Mouse (Mus musculus) layer of hippocampus, postnatal 36 days (tissue): ENCODE results near the gene Rassf1. TPM values are rescaled to one million over a fixed set of nuclear protein-coding genes. Genes with fewer than 3 reads are reported as not detected.
"Not testable (repeated sequence)": the region's sequence is repeated elsewhere in the genome, so short reads cannot be mapped to it uniquely, and the experiment has no call there.

Experiments
- DNase-seq, 2 experiments: peaks; one replicate each; pipeline ENCODE4 v3.0.0; 2022
- total RNA-seq, 2 experiments: library from RNA; stranded (reverse); gene quantifications; 2 replicates each; pipeline ENCODE4 v1.2.3; 2021

Gene Rassf1
- total RNA-seq, 2 experiments from 2014 or later: 15.8 TPM

DNA sequence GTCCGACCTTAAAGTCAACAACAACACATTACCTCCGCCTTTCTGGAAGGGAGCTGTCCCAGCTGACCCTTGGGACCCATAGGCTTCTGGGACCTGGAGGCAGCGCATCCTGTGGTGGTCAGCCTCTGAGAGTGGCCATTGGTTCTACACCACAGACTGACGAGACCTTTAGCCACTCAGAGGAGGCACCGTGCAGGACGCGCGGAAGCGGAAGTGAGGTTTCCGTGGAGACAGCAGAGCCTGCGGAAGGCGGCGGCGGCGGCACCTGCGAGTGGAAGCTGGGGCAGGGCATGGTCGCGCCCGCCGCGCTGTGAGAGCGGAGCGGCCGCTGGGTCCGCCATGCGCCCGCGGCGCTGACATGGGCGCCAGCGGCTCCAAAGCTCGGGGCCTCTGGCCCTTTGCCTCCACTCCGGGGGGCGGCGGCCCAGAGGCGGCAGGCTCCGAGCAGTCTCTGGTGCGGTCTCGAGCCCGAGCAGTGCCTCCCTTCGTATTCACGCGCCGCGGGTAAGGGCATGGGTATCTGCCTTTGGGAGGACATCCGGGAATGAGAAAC is 11.8 kb downstream of the Rassf1 start, which contains the start of gene Tusc2:
TSS of gene Tusc2 (plus strand) at position 227 of the 553 bp plus-strand sequence.
- DNase-seq: peak; percentile 94 to 95

- not testable (repeated sequence) for DNase-seq
Measured at GRCm38 (mm10) chr9:107565556-107565955, 14.2 kb downstream of the Rassf1 start.

- peak in 1 of 2 experiments; percentile 55 for DNase-seq
Measured at GRCm38 (mm10) chr9:107566041-107566709, 14.8 kb downstream of the Rassf1 start.

DNA sequence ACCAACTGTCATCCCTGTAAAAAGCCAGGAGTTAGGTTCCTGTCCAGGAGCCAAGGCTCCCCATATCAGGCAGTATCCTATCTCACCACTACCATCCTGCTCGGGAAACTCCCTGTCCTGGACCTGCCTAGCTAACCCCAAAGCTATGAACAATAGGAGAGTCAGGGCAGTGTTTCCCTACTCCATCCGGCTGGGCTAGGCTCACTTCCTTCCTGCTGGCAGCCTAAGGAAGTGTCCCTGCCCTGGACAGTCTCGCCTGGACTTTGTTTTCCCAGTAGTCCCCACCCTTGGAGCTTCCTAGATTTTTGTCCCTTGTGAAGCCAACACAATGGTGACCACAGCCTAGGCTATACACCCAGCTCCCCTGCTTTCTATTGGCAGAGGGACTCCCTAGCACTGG is 15.5 kb downstream of the Rassf1 start:
- no peak for DNase-seq

DNA sequence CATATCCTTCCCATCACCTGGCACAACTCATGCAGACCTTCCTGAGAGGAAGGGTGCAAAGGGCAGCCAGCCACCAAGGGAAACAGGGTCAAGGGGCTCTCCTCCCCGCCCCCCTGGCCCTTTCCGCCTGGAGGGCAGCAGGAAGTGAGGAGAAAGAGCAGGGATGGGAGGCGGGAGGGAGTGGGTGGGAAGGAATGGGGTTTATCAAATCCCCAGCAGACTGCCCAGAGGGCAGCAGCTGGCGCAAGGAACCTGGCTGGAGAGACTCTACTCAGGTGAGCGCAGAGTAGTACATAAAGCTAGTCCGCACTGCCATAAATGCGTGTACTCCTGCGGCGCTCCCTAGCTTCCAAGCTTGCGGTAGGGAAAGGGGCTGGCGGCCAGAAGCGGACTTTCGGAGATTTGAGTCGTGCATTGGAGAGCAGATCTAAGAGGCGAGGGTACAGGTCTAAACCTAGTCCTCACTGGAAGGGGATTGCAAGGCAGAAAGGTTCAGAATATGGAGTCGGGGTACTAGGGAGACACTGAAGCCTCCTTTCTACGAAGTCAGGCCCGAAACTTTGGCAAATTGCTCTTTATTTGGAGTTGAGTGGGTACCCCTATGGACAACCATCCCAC is 16.5 kb downstream of the Rassf1 start, which contains the start of gene Hyal2:
TSS of gene Hyal2 (plus strand) at position 244 of the 618 bp plus-strand sequence.
- DNase-seq: no peak

GRCm38 (mm10) chr9:107568331-107569261 is 17.2 kb downstream of the Rassf1 start:
- peak; percentile 80 to 81 for DNase-seq

- no peak for DNase-seq
Measured at GRCm38 (mm10) chr9:107569270-107569669, 17.9 kb downstream of the Rassf1 start.

- DNase-seq: no peak
Measured at GRCm38 (mm10) chr9:107570016-107570415, 18.7 kb downstream of the Rassf1 start.

- no peak for DNase-seq
Measured at GRCm38 (mm10) chr9:107570845-107571244, 19.5 kb downstream of the Rassf1 start.

DNA sequence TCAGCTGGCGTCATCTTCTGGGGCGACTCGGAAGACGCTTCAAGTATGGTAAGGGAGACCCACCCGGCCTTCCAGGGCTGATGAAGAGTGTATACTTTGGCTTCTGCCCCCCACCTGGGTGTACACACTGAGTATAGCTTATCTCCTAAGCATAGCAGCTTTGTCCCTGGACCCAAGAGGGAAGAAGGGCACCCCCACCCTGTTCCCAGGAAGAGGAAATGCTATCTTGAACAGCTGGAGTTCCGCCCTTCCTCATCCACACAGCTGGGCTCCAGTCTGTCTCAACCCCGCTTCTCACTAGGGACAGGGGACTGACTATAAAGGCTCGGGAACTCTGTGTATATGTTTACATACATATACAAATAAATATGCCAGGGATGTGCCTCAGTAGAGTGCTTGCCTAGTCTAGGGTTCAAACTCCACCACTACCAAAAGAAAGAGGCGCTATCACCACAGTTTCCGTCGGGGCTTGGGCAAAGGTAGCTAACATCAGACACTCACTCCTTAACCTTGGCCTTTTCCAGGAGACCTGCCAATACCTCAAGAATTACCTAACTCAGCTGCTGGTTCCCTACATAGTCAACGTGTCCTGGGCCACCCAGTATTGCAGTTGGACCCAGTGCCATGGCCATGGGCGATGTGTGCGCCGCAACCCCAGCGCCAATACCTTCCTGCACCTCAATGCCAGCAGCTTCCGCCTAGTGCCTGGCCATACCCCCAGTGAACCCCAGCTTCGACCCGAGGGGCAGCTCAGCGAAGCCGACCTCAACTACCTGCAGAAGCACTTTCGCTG is 20.4 kb downstream of the Rassf1 start:
- no peak for DNase-seq

DNA sequence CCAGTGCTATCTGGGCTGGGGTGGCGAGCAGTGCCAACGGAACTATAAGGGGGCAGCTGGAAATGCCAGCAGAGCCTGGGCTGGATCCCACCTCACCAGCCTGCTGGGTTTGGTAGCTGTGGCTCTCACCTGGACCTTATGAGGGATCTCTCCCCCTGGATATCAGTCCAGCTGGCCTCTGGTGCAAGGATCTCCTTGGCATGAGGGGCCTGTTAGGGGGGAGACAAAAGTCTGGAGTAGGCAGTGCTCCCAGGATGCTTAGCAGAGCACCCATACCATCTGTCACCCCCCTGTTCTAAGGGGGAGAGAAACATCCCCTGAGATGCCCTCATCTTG is 20.9 kb downstream of the Rassf1 start:
- no peak for DNase-seq

DNA sequence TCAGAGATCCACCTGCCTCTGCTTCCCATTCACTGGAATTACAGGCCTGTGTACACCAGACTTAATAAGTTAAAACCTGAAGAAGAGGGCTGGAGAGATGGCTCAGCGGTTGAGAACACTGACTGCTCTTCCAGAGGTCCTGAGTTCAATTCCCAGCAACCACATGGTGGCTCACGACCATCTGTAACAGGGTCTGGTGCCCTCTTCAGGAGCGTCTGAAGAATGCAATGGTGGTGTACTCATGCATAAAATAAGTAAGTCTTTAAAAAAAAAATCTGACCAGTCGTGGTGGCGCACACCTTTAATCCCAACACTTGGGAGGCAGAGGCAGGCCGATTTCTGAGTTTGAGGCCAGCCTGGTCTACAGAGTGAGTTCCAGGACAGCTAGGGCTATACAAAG is 22.4 kb downstream of the Rassf1 start:
- DNase-seq: not testable (repeated sequence)

GRCm38 (mm10) chr9:107575579-107576356 is 24.4 kb downstream of the Rassf1 start:
- no peak for DNase-seq

GRCm38 (mm10) chr9:107576357-107577107 is 25.2 kb downstream of the Rassf1 start, which contains the start of gene Hyal1:
TSS of gene Hyal1 (plus strand) at chr9:107576927.
- peak; percentile 47 to 49 for DNase-seq

DNA sequence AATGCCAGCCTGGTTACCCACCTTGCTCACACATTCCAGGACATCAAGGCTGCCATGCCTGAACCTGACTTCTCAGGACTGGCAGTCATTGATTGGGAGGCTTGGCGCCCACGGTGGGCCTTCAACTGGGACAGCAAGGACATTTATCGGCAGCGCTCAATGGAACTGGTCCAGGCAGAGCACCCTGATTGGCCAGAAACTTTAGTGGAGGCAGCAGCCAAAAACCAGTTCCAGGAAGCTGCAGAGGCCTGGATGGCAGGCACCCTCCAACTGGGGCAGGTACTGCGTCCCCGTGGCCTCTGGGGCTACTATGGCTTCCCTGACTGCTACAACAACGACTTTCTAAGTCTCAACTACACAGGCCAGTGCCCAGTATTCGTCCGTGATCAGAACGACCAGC is 26.5 kb downstream of the Rassf1 start:
- DNase-seq: no peak

GRCm38 (mm10) chr9:107578587-107578986 is 27.2 kb downstream of the Rassf1 start, which contains the start of gene Naa80:
TSS of gene Naa80 (plus strand) at chr9:107578887.
- no peak for DNase-seq

- DNase-seq: no peak
Measured at GRCm38 (mm10) chr9:107579023-107579900, 27.9 kb downstream of the Rassf1 start.

DNA sequence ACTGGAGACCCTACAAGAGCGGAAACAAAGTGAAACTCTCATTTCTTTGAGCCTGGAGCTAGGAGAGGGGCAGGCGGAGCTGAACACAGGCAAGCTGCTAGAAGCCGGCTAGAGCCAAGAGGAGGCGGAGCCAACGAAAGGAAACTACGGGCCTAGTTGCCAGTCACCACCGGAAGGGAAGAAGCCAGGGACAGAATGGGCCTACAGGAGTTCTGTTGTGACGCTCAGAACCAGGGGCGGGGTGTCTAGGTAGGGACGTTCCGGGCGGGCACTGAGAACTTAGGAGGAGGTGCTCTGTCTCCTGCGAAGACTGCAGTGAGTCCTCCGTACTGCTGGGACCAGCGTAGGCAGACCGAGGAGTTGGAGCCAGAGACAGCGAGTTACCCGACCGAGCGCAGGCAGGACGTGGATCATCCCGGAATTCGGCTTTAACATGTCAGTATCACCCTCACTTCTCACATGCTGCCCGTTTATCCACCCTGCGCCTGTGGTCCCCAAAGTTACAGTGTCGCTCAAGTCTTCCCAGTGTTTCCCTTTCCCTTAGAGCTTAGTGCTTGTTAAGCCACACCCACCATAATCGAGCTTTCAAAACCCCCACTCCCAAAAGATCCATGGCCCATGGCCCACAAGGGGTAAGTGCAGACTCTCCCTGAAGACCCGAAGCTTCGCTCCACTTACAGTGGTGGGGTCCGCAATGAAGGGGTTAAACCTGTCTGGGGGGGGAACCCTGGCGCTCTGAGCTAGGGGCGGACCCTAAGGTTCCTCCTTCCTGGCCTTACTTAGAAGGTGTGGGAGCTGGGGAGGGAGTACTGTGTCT is 29.4 kb downstream of the Rassf1 start, which contains the start of gene Hyal3:
TSS of gene Hyal3 (plus strand) at position 318 of the 817 bp plus-strand sequence.
- DNase-seq: peak; percentile 88 to 90
